Mouse (Mus musculus) heart, embryonic 16.5 days (tissue): ENCODE data around the gene Gm44511. TPM values are rescaled to one million over a fixed set of nuclear protein-coding genes. Genes with fewer than 3 reads are reported as not detected.

ENCODE experiments used
- ATAC-seq: fragments of 200-750 bp; cut with Nextera tagmentation; replicated peaks from 2 replicates; pipeline ENCODE4 v1.8.0; 2017; ENCODE audit warnings: moderate number of reproducible peaks; ENCODE audit not compliant: insufficient read depth, low FRiP score; ENCODE audit errors: extremely low read depth
- H3K27ac ChIP-seq: fragments of 300-500 bp; sonication (generic); 2 replicates; pipeline ENCODE4 v1.5.1; 2014; ENCODE audit warnings: mild to moderate bottlenecking, low read length, control low read depth, moderate library complexity
- H3K27me3 ChIP-seq: fragments of 300-500 bp; sonication (generic); 2 replicates; pipeline ENCODE4 v1.6.1; 2014; ENCODE audit warnings: low read length, mixed read lengths; ENCODE audit not compliant: control insufficient read depth, insufficient read depth
- H3K36me3 ChIP-seq: fragments of 300-500 bp; sonication (generic); 2 replicates; pipeline ENCODE4 v1.6.1; 2014; ENCODE audit not compliant: control insufficient read depth, insufficient read depth
- H3K4me1 ChIP-seq: fragments of 300-500 bp; sonication (generic); 2 replicates; pipeline ENCODE4 v1.6.1; 2014; ENCODE audit warnings: low read length, mixed read lengths; ENCODE audit not compliant: control insufficient read depth, insufficient read depth
- H3K4me2 ChIP-seq: fragments of 300-500 bp; sonication (generic); 2 replicates; pipeline ENCODE4 v1.6.1; 2014; ENCODE audit warnings: low read depth, mild to moderate bottlenecking, control low read depth, low read length
- H3K4me3 ChIP-seq: fragments of 300-500 bp; sonication (generic); 2 replicates; pipeline ENCODE4 v1.5.1; 2014; ENCODE audit warnings: mild to moderate bottlenecking, control low read depth, low read length
- H3K9ac ChIP-seq: fragments of 300-500 bp; sonication (generic); 2 replicates; pipeline ENCODE4 v1.6.1; 2014; ENCODE audit warnings: low read length, control low read depth
- H3K9me3 ChIP-seq: fragments of 300-500 bp; sonication (generic); replicated peaks from 2 replicates; pipeline ENCODE4 v1.6.1; 2016; ENCODE audit warnings: low read length; ENCODE audit not compliant: control insufficient read depth
- WGBS: fragments of 180-500 bp; shearing (Covaris S2); extraction: QIAGEN DNeasy Blood & Tissue Kit; methylation state at CpG from one replicate; pipeline ENCODE4 v1.1.7; 2014; 5-methylcytosine and 5-hydroxymethylcytosine counted together
- polyA plus RNA-seq: library from polyadenylated mRNA; unstranded; fragments of >200 nt; fragmentation: Nextera tagmentation; extraction: Ambion mirVana; gene quantifications from 2 replicates; pipeline ENCODE4 v1.2.1, GENCODE M21; 2015

The Gm44511 gene
- polyA plus RNA-seq, 1 experiment from 2014 or later, result not detected

GRCm38 (mm10) chr6:128836955-128837334 lies 10.8 kb upstream of the Gm44511 start:
- H3K36me3 ChIP-seq, result no peaks in the 10 kb centered on the region
- no peaks in the 10 kb centered on the region for H3K9me3 ChIP-seq
- peaks cover 4% of the 10 kb centered on the region for H3K4me1 ChIP-seq
- ATAC-seq, result no peak
- H3K27me3 ChIP-seq, result no peaks in the 10 kb centered on the region
- WGBS, result 81% methylated on average over 6 of the region's 6 CpGs
- H3K4me2 ChIP-seq, result peak overlapping the region; percentile 79; the same call in 1 of the 2 replicates
- H3K9ac ChIP-seq, result no peak overlapping the region
- H3K4me3 ChIP-seq, result no peak overlapping the region
- H3K27ac ChIP-seq, result no peak overlapping the region; the same call in 1 of the 2 replicates

- H3K27ac ChIP-seq, result no peak overlapping the region; the same call in 1 of the 2 replicates
- no peaks in the 10 kb centered on the region; the same call in none of the 2 replicates for H3K4me1 ChIP-seq
- no peaks in the 10 kb centered on the region for H3K9me3 ChIP-seq
- no peaks in the 10 kb centered on the region for H3K36me3 ChIP-seq
- H3K9ac ChIP-seq, result no peak overlapping the region
- no peaks in the 10 kb centered on the region for H3K27me3 ChIP-seq
- WGBS, result 77% methylated on average over 8 of the region's 8 CpGs
- no peak for ATAC-seq
- H3K4me2 ChIP-seq, result no peak overlapping the region
- H3K4me3 ChIP-seq, result no peak overlapping the region
Measured at GRCm38 (mm10) chr6:128836191-128836954, 10.3 kb upstream of the Gm44511 start.

- Histone ChIP-seq H3K27ac (no peak overlapping the region), H3K27me3 (no peaks in the 10 kb centered on the region), H3K4me3 (no peak overlapping the region), H3K36me3 (no peaks in the 10 kb centered on the region), H3K9me3 (no peaks in the 10 kb centered on the region), H3K4me2 (no peak overlapping the region), H3K9ac (no peak overlapping the region), H3K4me1 (no peaks in the 10 kb centered on the region; the same call in none of the 2 replicates)
- no peak for ATAC-seq
- 66% methylated on average over 4 of the region's 4 CpGs for WGBS
Measured at GRCm38 (mm10) chr6:128835571-128835970, 9.5 kb upstream of the Gm44511 start.

- no peak overlapping the region for H3K4me3 ChIP-seq
- ATAC-seq, result no peak
- H3K36me3 ChIP-seq, result no peaks in the 10 kb centered on the region
- no peak overlapping the region for H3K27ac ChIP-seq
- H3K27me3 ChIP-seq, result no peaks in the 10 kb centered on the region
- no peak overlapping the region for H3K4me2 ChIP-seq
- WGBS, result 78% methylated on average over 10 of the region's 10 CpGs
- H3K9ac ChIP-seq, result no peak overlapping the region
- no peaks in the 10 kb centered on the region for H3K9me3 ChIP-seq
- H3K4me1 ChIP-seq, result no peaks in the 10 kb centered on the region; the same call in 1 of the 2 replicates
Measured at GRCm38 (mm10) chr6:128833046-128833445, 6.9 kb upstream of the Gm44511 start.

- ATAC-seq, result no peak
- no peaks in the 10 kb centered on the region for H3K9me3 ChIP-seq
- H3K36me3 ChIP-seq, result no peaks in the 10 kb centered on the region
- H3K4me3 ChIP-seq, result no peak overlapping the region
- no peak overlapping the region for H3K4me2 ChIP-seq
- 51% methylated on average over 4 of the region's 4 CpGs for whole genome bisulfite sequencing
- no peak overlapping the region for H3K27ac ChIP-seq
- H3K27me3 ChIP-seq, result no peaks in the 10 kb centered on the region
- H3K9ac ChIP-seq, result no peak overlapping the region
- H3K4me1 ChIP-seq, result no peaks in the 10 kb centered on the region
Measured at GRCm38 (mm10) chr6:128829837-128830236, 3.7 kb upstream of the Gm44511 start.

GRCm38 (mm10) chr6:128826781-128827180 lies 666 bp upstream of the Gm44511 start:
- ATAC-seq, result no peak
- no peaks in the 10 kb centered on the region for H3K4me1 ChIP-seq
- WGBS, result 76% methylated on average over 3 of the region's 3 CpGs

GRCm38 (mm10) chr6:128818083-128818802 lies 7.9 kb downstream of the Gm44511 start:
- ATAC-seq, result no peak
- WGBS, result 80% methylated on average over 4 of the region's 4 CpGs
- no peaks in the 10 kb centered on the region for H3K36me3 ChIP-seq
- no peaks in the 10 kb centered on the region for H3K9me3 ChIP-seq
- H3K9ac ChIP-seq, result no peak overlapping the region
- no peak overlapping the region for H3K4me2 ChIP-seq
- H3K4me1 ChIP-seq, result no peaks in the 10 kb centered on the region
- no peak overlapping the region for H3K27ac ChIP-seq
- H3K27me3 ChIP-seq, result no peaks in the 10 kb centered on the region
- H3K4me3 ChIP-seq, result no peak overlapping the region

More at GRCm38 (mm10) chr6:128826781-128827180, 666 bp upstream of the Gm44511 start:
- Histone ChIP-seq H3K9ac (no peak overlapping the region), H3K9me3 (no peaks in the 10 kb centered on the region), H3K27me3 (no peaks in the 10 kb centered on the region), H3K36me3 (no peaks in the 10 kb centered on the region), H3K27ac (no peak overlapping the region), H3K4me3 (no peak overlapping the region), H3K4me2 (no peak overlapping the region)

GRCm38 (mm10) chr6:128808532-128808931 lies 17.6 kb downstream of the Gm44511 start:
- Histone ChIP-seq H3K4me3 (no peak overlapping the region), H3K9ac (no peak overlapping the region), H3K4me2 (no peak overlapping the region), H3K4me1 (no peaks in the 10 kb centered on the region), H3K27me3 (no peaks in the 10 kb centered on the region), H3K9me3 (no peaks in the 10 kb centered on the region; the same call in 1 of the 2 replicates), H3K36me3 (no peaks in the 10 kb centered on the region), H3K27ac (no peak overlapping the region)
- ATAC-seq, result no peak
- 83% methylated on average over 5 of the region's 5 CpGs for WGBS

- 66% methylated on average over 3 of the region's 3 CpGs for WGBS
- no peak overlapping the region for H3K4me3 ChIP-seq
- H3K9ac ChIP-seq, result no peak overlapping the region
- H3K4me2 ChIP-seq, result no peak overlapping the region
- no peak for ATAC-seq
- no peaks in the 10 kb centered on the region for H3K27me3 ChIP-seq
- no peaks in the 10 kb centered on the region; the same call in 1 of the 2 replicates for H3K9me3 ChIP-seq
- no peaks in the 10 kb centered on the region for H3K36me3 ChIP-seq
- H3K4me1 ChIP-seq, result no peaks in the 10 kb centered on the region
- H3K27ac ChIP-seq, result no peak overlapping the region
Measured at GRCm38 (mm10) chr6:128807021-128807420, 19.1 kb downstream of the Gm44511 start.
